Mouse (Mus musculus) stomach, embryonic 16.5 days (tissue): ENCODE results near the gene Ap3b1. TPM values are rescaled to one million over a fixed set of nuclear protein-coding genes. Genes with fewer than 3 reads are reported as not detected.

ENCODE experiments used
- ATAC-seq: fragments of 200-750 bp; cut with Nextera tagmentation; 2 replicates; pipeline ENCODE4 v1.8.0; 2017; ENCODE audit warnings: moderate number of reproducible peaks, moderate TSS enrichment; ENCODE audit not compliant: insufficient read depth, low FRiP score
- H3K27ac ChIP-seq: fragments of 300-500 bp; sonication (generic); 2 replicates; pipeline ENCODE4 v1.5.1; 2014; ENCODE audit warnings: low read length
- H3K27me3 ChIP-seq: fragments of 300-500 bp; sonication (generic); 2 replicates; pipeline ENCODE4 v1.6.1; 2014; ENCODE audit warnings: low read length, control low read depth, mixed read lengths; ENCODE audit not compliant: control insufficient read depth, insufficient read depth
- H3K36me3 ChIP-seq: fragments of 300-500 bp; sonication (generic); 2 replicates; pipeline ENCODE4 v1.6.1; 2014; ENCODE audit warnings: low read length; ENCODE audit not compliant: control insufficient read depth, insufficient read depth
- H3K4me1 ChIP-seq: fragments of 300-500 bp; sonication (generic); 2 replicates; pipeline ENCODE4 v1.6.1; 2014; ENCODE audit warnings: low read length, control low read depth, mixed read lengths; ENCODE audit not compliant: control insufficient read depth, insufficient read depth
- H3K4me2 ChIP-seq: fragments of 300-500 bp; sonication (generic); 2 replicates; pipeline ENCODE4 v1.6.1; 2014; ENCODE audit warnings: low read depth, low read length, mixed read lengths
- H3K4me3 ChIP-seq: fragments of 300-500 bp; sonication (generic); replicated peaks from 2 replicates; pipeline ENCODE4 v1.5.1; 2014; ENCODE audit warnings: mild to moderate bottlenecking, low read length
- H3K9ac ChIP-seq: fragments of 300-500 bp; sonication (generic); 2 replicates; pipeline ENCODE4 v1.6.1; 2014; ENCODE audit warnings: low read length
- H3K9me3 ChIP-seq: fragments of 300-500 bp; sonication (generic); replicated peaks from 2 replicates; pipeline ENCODE4 v1.6.1; 2016; ENCODE audit warnings: low read length, control low read depth; ENCODE audit not compliant: control insufficient read depth
- WGBS: fragments of 180-500 bp; shearing (Covaris S2); extraction: QIAGEN DNeasy Blood & Tissue Kit; methylation state at CpG from one replicate; pipeline ENCODE4 v1.1.7; 2014; 5-methylcytosine and 5-hydroxymethylcytosine counted together
- polyA plus RNA-seq: library from polyadenylated mRNA; unstranded; fragments of >200 nt; fragmentation: Nextera tagmentation; extraction: Ambion mirVana; gene quantifications from 2 replicates; pipeline ENCODE4 v1.2.1, GENCODE M21; 2015

The Ap3b1 gene
- polyA plus RNA-seq, 1 experiment from 2014 or later, result 47.3 TPM

GRCm38 (mm10) chr13:94388566-94388965 is 29.8 kb downstream of the Ap3b1 start:
- no peak for ATAC-seq
- Histone ChIP-seq H3K9ac (no peak overlapping the region), H3K4me1 (peaks cover 2% of the 10 kb centered on the region; the same call in 1 of the 2 replicates), H3K27me3 (no peaks in the 10 kb centered on the region), H3K9me3 (no peaks in the 10 kb centered on the region), H3K27ac (no peak overlapping the region), H3K4me2 (no peak overlapping the region), H3K36me3 (no peaks in the 10 kb centered on the region), H3K4me3 (no peak overlapping the region)
- 65% methylated on average over 3 of the region's 3 CpGs for WGBS

GRCm38 (mm10) chr13:94389541-94389940 is 30.8 kb downstream of the Ap3b1 start:
- H3K4me3 ChIP-seq, result no peak overlapping the region
- no peak overlapping the region for H3K27ac ChIP-seq
- peaks cover 2% of the 10 kb centered on the region; the same call in 1 of the 2 replicates for H3K4me1 ChIP-seq
- no peaks in the 10 kb centered on the region for H3K9me3 ChIP-seq
- WGBS, result 71% methylated on average over 2 of the region's 2 CpGs
- no peak overlapping the region for H3K9ac ChIP-seq
- 0 out of 2 replicates have a peak, but pooled peaks cover 1% of the 10 kb centered on the region for H3K36me3 ChIP-seq
- no peak overlapping the region for H3K4me2 ChIP-seq
- ATAC-seq, result no peak
- no peaks in the 10 kb centered on the region for H3K27me3 ChIP-seq

GRCm38 (mm10) chr13:94392282-94392681 is 33.5 kb downstream of the Ap3b1 start:
- no peak overlapping the region for H3K4me2 ChIP-seq
- 82% methylated on average over 5 of the region's 5 CpGs for WGBS

GRCm38 (mm10) chr13:94394486-94394885 is 35.7 kb downstream of the Ap3b1 start:
- H3K27ac ChIP-seq, result no peak overlapping the region
- no peaks in the 10 kb centered on the region for H3K9me3 ChIP-seq
- no peak overlapping the region for H3K4me2 ChIP-seq
- no peaks in the 10 kb centered on the region; the same call in 1 of the 2 replicates for H3K4me1 ChIP-seq
- no peaks in the 10 kb centered on the region for H3K27me3 ChIP-seq
- H3K4me3 ChIP-seq, result no peak overlapping the region
- ATAC-seq, result no peak
- H3K36me3 ChIP-seq, result 0 out of 2 replicates have a peak, but pooled peaks cover 7% of the 10 kb centered on the region
- 70% methylated on average over 9 of the region's 9 CpGs for WGBS
- no peak overlapping the region for H3K9ac ChIP-seq

More at GRCm38 (mm10) chr13:94392282-94392681, 33.5 kb downstream of the Ap3b1 start:
- no peak overlapping the region for H3K27ac ChIP-seq
- H3K9me3 ChIP-seq, result no peaks in the 10 kb centered on the region
- no peak for ATAC-seq
- 0 out of 2 replicates have a peak, but pooled peaks cover 7% of the 10 kb centered on the region for H3K36me3 ChIP-seq
- no peaks in the 10 kb centered on the region for H3K27me3 ChIP-seq
- H3K4me3 ChIP-seq, result no peak overlapping the region
- H3K4me1 ChIP-seq, result peaks cover 2% of the 10 kb centered on the region; the same call in 1 of the 2 replicates
- H3K9ac ChIP-seq, result no peak overlapping the region

GRCm38 (mm10) chr13:94395763-94396162 is 37.0 kb downstream of the Ap3b1 start:
- Histone ChIP-seq H3K9ac (no peak overlapping the region), H3K36me3 (0 out of 2 replicates have a peak, but pooled peaks cover 7% of the 10 kb centered on the region), H3K27me3 (no peaks in the 10 kb centered on the region), H3K4me1 (no peaks in the 10 kb centered on the region), H3K4me2 (no peak overlapping the region), H3K9me3 (no peaks in the 10 kb centered on the region), H3K27ac (no peak overlapping the region), H3K4me3 (no peak overlapping the region)
- WGBS, result 92% methylated on average over 8 of the region's 8 CpGs
- no peak for ATAC-seq

- H3K4me2 ChIP-seq, result no peak overlapping the region
- 88% methylated on average over 10 of the region's 10 CpGs for WGBS
- H3K27ac ChIP-seq, result no peak overlapping the region
- no peak for ATAC-seq
- H3K9me3 ChIP-seq, result no peaks in the 10 kb centered on the region
- 0 out of 2 replicates have a peak, but pooled peaks cover 7% of the 10 kb centered on the region for H3K36me3 ChIP-seq
- no peaks in the 10 kb centered on the region for H3K27me3 ChIP-seq
- H3K9ac ChIP-seq, result no peak overlapping the region
- H3K4me3 ChIP-seq, result no peak overlapping the region
- H3K4me1 ChIP-seq, result no peaks in the 10 kb centered on the region
These were observed 37.7 kb downstream of the Ap3b1 start for GRCm38 (mm10) chr13:94396392-94396920.

GRCm38 (mm10) chr13:94398568-94399374 is 40.0 kb downstream of the Ap3b1 start:
- Histone ChIP-seq H3K4me1 (no peaks in the 10 kb centered on the region), H3K4me2 (no peak overlapping the region), H3K36me3 (peaks cover 8% of the 10 kb centered on the region; the same call in 1 of the 2 replicates), H3K27ac (no peak overlapping the region), H3K9me3 (no peaks in the 10 kb centered on the region), H3K4me3 (no peak overlapping the region), H3K27me3 (no peaks in the 10 kb centered on the region), H3K9ac (no peak overlapping the region)
- ATAC-seq, result no peak
- 72% methylated on average over 12 of the region's 12 CpGs for WGBS

- 83% methylated on average over 8 of the region's 8 CpGs for WGBS
These were observed 41.7 kb downstream of the Ap3b1 start for GRCm38 (mm10) chr13:94400465-94400864.

GRCm38 (mm10) chr13:94423600-94423999 is 64.8 kb downstream of the Ap3b1 start:
- Histone ChIP-seq H3K4me3 (no peak overlapping the region), H3K9ac (no peak overlapping the region), H3K4me2 (no peak overlapping the region), H3K36me3 (peaks cover 8% of the 10 kb centered on the region; the same call in 1 of the 2 replicates), H3K4me1 (no peaks in the 10 kb centered on the region), H3K27me3 (no peaks in the 10 kb centered on the region), H3K9me3 (no peaks in the 10 kb centered on the region), H3K27ac (no peak overlapping the region)
- ATAC-seq, result no peak
- 83% methylated on average over 5 of the region's 5 CpGs for WGBS

More at GRCm38 (mm10) chr13:94400465-94400864, 41.7 kb downstream of the Ap3b1 start:
- ATAC-seq, result no peak
- Histone ChIP-seq H3K9ac (no peak overlapping the region), H3K4me3 (no peak overlapping the region), H3K27me3 (no peaks in the 10 kb centered on the region), H3K4me2 (no peak overlapping the region), H3K9me3 (no peaks in the 10 kb centered on the region), H3K4me1 (no peaks in the 10 kb centered on the region), H3K27ac (no peak overlapping the region), H3K36me3 (peaks cover 20% of the 10 kb centered on the region)
